Mouse (Mus musculus) embryo, embryonic 9.5 days (tissue): Measurements from ENCODE around the gene Il17rd.

Experiments used
- DNase-seq: peaks from one replicate; pipeline ENCODE4 v3.0.0-alpha.2; 2017; ENCODE audit errors: extremely low spot score

The Il17rd gene

DNA sequence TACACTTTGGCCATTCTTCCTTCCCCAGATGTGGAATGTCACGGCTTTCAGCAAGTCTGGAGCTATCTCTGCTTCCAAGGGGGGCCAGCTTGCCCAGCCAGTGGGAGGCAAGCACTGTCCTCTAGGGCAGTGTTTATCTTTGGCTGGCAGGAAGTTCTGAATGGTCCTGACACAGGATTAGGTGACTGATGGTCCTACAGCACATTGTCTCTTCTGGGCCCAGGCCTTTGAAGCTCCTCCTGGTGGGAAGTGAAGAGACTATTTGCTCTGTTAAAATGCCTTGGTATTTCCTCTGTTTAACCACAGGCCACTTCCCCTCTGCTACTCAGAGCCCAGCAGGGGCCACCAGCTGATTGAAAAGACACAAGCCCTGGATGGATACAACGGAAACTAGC lies 6.2 kb downstream of the Il17rd start:
- peak; percentile 76 for DNase-seq

DNA sequence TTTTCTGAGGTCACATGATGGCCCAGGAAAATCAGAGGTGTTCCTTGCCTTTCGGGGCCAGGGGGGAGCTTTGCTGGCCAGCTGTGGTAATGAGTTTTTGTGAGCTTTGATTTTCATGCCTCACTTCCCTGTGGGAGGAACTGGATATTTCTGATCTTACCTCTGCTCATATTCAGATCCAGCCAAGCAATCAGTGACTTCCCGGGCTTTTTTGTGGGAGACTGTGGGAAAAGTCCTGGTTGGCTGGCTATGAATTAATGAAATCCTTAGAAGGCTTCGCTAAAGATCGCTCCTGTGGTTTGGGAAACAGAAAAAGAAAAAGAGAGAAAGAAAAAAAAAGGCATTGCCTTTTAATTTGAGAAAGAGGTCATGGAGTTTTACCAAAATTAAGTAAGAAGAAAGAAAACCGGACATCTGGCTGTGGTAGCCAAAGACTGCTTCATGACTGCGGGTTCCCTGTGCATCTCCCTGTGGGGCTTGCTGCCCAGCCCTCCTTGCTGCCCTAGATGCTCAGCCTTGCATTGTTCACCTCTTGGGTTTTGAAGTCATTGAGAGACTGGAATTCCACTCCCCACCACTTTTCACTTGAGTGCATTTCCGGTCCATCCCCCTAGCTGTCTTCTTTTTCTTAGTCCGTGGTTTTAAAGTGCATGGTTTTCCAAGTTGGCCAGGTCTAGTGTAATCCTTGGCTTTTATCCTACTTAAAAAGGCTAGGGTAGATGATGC lies 9.7 kb downstream of the Il17rd start:
- DNase-seq = no peak

- no peak for DNase-seq
Observed at GRCm38 (mm10) chr14:27050043-27050442, 11.3 kb downstream of the Il17rd start.

DNA sequence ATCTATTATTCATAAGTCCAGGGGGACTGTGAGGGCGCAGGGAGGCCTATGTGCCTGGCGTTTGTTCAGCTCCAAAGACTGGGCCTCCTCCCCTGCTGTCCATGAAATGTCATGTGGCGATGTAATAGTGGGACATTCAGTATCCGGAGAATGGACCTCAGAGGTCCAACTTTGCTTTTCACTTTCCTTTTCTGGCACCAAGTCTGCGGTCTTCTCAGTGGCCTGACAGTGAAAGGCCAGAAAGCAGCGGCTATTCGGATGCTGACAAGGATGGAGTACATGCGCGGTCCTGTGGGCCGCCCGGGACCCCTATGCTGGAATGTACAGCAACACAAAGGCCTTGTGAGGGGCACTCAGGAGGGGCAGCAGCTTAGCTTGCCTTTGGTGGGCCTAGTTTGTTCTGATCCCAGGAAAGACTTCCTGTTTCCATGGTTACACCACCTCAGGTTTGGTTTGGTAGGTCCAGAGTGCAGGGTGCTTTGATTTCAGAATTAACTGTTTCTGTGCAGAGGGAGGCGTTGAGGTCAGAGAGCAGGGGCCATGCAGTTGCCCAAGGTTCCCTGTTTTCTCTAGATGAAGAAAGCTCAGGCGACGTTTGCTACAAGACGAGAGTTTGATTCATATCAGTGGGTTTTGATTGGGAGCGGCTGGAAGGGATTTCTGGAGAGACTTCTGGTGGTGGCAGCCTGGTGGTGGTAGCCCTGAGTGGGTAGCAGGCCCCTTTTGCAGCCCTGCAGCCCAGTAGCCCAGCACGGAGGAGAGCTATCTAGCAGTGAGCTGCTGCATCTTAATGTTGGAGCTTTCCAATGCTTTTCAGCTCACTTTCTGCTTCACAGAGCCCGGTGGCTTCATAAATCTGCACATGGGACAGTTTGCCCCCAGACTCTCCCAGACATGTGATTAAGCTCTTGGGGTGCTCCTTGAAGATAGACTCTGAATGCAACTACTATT lies 12.1 kb downstream of the Il17rd start:
- peak; percentile 63 for DNase-seq

DNA sequence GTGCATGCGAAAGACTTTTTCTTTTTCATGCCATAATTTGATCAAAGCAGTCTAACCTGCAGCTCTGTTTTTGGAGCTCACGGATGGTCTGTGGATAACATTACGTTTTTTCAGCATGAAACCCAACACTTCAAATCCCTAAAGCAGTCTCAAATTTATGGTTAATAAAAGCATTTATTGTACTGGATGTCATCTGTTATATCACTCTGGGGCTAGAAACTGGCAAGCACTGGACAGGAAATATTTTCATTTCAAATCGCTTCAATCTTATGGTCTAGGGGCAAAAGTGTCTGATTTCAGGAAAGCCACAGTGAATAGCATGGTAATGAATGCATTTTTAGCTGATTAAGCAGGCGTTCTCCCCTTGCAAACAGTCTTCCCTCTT lies 12.8 kb downstream of the Il17rd start:
- DNase-seq = no peak

- DNase-seq = no peak
Observed at GRCm38 (mm10) chr14:27058535-27059223, 19.9 kb downstream of the Il17rd start.

DNA sequence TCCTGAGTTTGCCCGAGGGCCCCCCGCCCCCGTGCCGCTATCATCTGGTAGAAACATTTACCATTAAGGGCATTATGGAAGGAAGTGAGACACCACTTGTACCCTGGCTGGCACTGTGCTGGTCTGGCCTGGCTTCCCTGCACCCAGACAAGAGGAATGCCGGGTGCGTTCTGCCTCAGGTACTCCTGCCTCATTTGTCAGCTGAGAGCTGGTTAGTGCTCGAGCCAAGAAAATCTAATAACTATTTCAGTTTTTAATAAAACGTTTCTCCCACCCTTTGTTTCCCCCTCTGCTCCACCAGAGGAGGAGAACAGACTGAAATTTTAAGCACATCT lies 20.4 kb downstream of the Il17rd start:
- DNase-seq = no peak

- no peak for DNase-seq
Observed at GRCm38 (mm10) chr14:27063338-27063737, 24.6 kb downstream of the Il17rd start.

DNA sequence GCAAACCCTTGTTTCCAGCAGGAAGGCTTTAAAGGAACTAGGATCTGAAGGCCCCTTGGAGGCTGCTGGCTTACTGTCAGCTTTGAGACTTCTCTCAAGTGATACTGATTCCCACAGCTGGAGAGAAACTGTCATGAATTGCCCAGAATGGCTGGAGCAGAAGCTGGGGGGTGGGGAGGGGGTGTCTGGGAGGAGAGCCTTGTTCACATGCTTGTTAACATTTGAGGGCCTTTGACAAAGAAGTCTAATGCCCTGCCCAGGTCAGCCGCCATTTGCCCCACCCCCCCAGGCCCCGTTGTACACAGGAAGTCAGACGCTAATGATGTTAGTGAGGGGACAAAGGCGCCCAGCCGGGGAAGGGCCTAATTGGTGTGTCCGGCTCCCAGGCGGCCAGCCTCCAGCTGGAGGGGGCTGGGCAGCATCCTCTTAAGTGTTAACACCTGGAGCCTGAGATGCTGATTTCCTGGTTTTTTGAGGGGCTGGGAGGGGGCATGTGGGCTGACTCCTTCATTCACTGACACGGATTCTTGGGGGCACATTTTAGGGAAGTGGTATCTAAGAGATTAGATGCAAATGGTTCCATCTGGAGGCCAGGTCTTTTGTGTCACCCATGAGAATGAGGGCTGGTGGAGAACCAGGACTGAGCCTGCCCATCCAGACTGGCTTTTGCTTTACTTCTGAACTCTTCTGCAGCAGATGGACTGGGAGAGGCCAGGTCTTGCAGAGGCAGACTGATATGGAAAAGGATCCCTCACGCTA lies 27.6 kb downstream of the Il17rd start:
- peak; percentile 89 for DNase-seq

- DNase-seq = no peak
Observed at GRCm38 (mm10) chr14:27067866-27068271, 29.1 kb downstream of the Il17rd start.

DNA sequence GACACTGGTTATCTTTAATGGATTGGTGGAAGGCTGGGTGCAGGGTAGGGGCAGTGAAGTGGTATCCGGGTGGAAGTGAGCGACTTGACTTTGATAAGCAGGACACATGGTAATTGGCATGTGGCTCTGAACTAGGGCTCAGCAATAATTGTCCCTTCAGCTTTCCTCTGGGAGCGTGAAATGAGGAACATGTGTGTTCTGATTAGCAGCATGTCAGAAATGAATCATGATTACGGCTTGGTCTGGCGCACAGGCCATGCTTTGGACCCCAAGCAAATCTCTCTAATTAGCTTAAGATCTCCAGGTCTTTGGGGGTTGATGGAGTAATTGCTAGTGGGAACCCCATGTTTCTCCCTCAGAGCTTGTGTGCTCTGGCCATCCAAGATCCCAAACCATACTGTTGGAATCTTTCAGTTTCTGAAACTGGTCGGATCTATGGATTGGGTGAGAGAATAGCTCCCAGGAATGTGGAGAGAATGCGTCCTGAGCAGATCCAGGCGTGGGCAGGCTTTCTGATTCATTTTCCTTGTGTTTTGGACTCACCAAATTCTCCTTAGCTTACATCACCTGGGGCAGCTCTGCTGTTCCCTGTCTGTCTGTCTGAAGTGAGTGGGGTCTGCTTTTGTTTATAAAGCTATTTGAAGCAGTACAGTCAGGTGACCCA lies 30.8 kb downstream of the Il17rd start:
- DNase-seq = peak; percentile 42

GRCm38 (mm10) chr14:27070128-27070527 lies 31.4 kb downstream of the Il17rd start:
- DNase-seq = no peak

DNA sequence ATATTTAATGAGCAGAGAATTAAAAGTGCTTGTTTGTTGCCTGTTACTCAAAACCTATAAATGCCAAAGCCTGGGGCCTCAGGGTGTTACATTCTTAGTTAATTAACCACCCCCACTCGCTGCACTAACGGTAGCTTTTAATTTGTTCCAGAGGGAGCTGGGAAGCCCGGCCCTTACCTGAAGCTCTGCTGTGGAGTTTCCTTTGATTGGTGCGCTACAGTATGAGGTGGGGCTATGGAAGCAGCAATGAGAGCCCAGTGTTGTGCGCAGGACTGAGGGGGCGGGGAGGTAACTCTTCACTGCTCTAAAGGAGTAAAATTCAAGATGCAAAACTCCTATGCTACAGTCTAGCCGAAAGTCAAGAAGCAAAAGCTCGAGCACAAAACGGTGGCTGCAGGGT lies 32.0 kb downstream of the Il17rd start:
- DNase-seq = no peak

DNA sequence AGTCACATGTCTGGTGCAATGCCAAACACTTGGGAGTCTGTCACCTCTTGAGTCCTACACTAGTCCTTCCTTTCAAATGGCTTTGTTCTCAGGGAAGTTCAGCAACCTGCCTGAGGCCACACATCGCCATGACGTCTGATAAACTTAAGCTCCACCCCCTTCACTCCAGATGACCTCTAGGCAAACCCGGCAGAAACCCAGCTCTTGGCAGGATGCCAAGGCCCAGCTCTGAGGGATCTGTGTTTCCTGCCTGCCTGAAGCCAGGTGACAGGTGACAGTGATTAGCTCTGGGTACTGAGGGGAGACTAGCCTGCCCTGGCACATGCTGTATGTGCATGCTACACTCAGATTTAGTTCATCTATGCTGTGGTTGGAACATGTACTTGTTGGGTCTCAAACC lies 33.2 kb downstream of the Il17rd start:
- DNase-seq = no peak

DNA sequence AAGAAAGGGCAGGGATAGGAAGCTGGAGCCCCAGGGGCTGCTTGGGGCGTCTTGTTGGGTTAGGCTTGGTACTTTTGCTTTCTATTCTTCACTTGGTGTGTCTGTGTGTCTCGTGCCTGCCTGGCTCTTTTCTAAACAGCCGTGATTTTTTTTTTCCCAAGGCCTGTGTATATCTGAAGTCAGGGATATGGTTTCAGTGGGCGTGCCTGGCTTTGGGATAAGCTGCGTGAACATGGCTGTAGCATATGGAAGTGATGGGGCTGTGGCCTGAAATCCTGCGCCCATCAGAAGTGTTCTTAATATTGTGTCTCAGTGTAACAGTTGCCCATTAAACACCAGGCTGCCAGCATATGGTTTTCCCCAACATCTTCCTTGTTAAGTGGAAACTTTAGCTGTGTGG lies 36.3 kb downstream of the Il17rd start:
- no peak for DNase-seq

DNA sequence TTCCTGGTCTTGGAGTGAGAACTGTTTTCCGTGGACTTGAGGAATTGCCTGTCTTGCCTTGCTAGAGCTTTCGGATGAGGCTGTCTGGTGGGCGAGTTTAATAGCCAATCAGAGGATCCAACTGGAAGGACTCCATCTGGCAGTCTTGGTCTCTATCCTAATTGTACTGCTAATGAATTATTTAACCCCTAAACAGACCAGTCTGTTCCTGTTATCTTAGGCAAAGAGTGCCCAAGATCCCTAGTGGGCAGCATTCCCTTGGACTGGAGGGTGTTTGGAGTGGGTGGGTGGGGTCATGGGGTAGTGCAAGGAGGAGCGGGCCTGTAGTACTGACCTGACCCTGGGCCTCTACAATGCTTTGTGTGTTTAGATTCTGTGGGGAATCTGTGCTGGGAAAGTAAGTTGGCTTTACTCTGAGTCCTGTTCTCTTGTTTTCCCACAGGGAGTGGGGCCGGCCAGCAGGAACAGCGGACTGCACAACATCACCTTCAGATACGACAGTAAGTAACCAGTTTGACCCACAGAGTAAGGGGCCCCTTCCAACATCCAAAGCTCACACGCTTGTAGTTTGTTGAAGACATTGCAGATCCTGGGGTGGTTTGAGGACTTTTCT lies 37.3 kb downstream of the Il17rd start:
- no peak for DNase-seq

- DNase-seq = no peak
Observed at GRCm38 (mm10) chr14:27076522-27076920, 37.8 kb downstream of the Il17rd start.

DNA sequence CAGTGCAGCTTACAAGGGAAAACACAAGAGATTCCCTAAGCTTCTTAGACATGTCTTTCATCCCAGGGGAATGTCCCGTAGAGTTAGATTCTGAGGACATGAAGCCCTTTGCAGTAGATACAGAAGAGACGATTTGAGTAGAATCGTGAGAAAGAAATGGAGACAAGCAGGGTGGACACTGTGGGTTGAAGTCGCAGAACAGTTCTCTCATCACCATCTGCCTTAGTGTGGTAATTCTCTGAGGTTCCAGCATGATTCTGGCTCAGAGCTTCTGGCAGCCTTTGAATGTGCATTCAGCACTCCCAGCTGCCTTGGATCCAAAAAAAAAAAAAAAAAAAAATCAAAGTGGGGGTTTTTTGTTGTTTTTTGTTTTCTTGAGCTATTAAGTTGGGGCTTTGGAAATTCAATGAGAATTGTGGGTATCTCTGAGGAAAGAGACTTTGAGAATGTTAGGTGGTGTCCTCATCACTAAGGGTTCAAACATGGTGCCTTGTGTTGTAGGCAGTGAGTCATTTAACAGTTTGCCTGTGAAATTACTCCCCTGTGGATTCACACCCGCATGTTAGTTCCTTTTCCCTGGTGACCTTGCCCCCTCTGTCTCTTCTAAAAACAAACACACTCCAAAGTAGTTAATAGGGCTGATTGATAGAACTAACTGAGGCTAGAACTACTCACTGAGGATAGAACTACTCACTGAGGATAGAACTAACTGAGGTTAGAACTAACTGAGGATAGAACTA lies 43.0 kb downstream of the Il17rd start:
- no peak for DNase-seq

- DNase-seq = no peak
Observed at GRCm38 (mm10) chr14:27085471-27085870, 46.7 kb downstream of the Il17rd start.

DNA sequence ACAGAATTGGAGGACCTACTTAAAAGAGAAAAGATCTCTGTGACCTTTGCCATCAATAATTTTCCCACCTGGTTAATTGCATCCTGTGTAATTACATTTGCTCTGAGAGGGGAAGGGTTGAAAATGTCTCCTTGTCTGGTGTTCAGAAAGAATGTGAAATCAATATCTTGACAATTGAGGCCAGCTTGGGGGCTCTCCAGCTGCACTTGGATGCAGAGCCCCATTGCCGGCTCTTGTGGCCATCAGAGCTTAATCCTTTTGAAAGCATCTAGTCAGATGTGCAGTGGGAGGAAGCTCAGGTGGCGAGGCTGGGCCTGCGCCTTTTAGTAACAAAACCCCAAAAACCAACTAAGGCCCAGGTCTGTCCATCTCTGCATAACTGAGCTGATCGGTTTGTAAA lies 47.3 kb downstream of the Il17rd start:
- no peak for DNase-seq
